ENCODE assay signal across 8 mouse cellular contexts in genomic region chr7:13288621-13289020, GRCm38 (mm10). TPM values are rescaled to one million over a fixed set of nuclear protein-coding genes. Genes with fewer than 3 reads are reported as not detected.
A peak's percentile ranks its signal among the peaks of the same experiment; 100 is the strongest.
DNase-seq lines count a peak whose midpoint lies in the region; ATAC-seq and TF ChIP-seq lines count a peak whose summit lies in the region.

No protein-coding gene starts in this region.

- WGBS in lung, postnatal 0 days: 50% methylated on average over 5 of the region's 5 CpGs

- H3K27ac ChIP-seq in lung, postnatal 0 days (ENCODE audit: low read length): no peak overlapping the region

- H3K9ac ChIP-seq in lung, postnatal 0 days (replicated peaks; ENCODE audit: low read depth): no peak overlapping the region

- peak; percentile 37 for DNase-seq in adrenal gland, postnatal 10 days
- no peak for DNase-seq in adrenal gland, adult 2 months
- peak; percentile 54 for DNase-seq in lung, postnatal 0 days (ENCODE audit: low spot score)
- no peak for DNase-seq in lung, postnatal 36 days
- DNase-seq in forelimb bud, embryonic 11.5 days (ENCODE audit: low read depth, low spot score): peak; percentile 19
- DNase-seq in lung, postnatal 14 days: peak; percentile 7
- no peak for DNase-seq in ovary, postnatal 36 days (ENCODE audit: low spot score)
- DNase-seq in layer of hippocampus, adult 8-10 months (ENCODE audit: low spot score in 2 of 2): no peak

- no peak overlapping the region for H3K4me3 ChIP-seq in lung, postnatal 0 days (ENCODE audit: low read depth, low read length)

- H3K27me3 ChIP-seq in lung, postnatal 0 days (replicated peaks; ENCODE audit: insufficient read depth, low read length): no peaks in the 10 kb centered on the region

- TF ChIP-seq EP300 in lung, postnatal 0 days (IDR thresholded peaks at IDR 0.05): no peak

- 0 out of 2 replicates have a peak, but pooled peaks have one; percentile 37 for ATAC-seq in lung, postnatal 0 days

- no peaks in the 10 kb centered on the region for H3K9me3 ChIP-seq in lung, postnatal 0 days (ENCODE audit: low read length)

- H3K36me3 ChIP-seq in lung, postnatal 0 days (ENCODE audit: insufficient read depth, low read length): 0 out of 2 replicates have a peak, but pooled peaks cover 5% of the 10 kb centered on the region

- H3K4me1 ChIP-seq in lung, postnatal 0 days (ENCODE audit: insufficient read depth, low read depth, low read length): no peaks in the 10 kb centered on the region

- TF ChIP-seq CTCF in lung, postnatal 0 days (IDR thresholded peaks at IDR 0.05): peak; percentile 79

- H3K4me2 ChIP-seq in lung, postnatal 0 days (replicated peaks; ENCODE audit: low read depth, low read length): no peak overlapping the region

RNA-seq across cellular contexts. Expression of gene Zswim9, which starts 10.1 kb away (rescaled TPM):
- total RNA-seq in adrenal gland, postnatal 10 days (2021): 10 to 100 TPM in 1 of 2 experiments, 1 to 10 TPM in 1; 6.1 to 10.3 TPM
- total RNA-seq in adrenal gland, adult 2 months (2021): 10 to 100 TPM in 1 of 2 experiments, 1 to 10 TPM in 1; 7.4 to 10.4 TPM
- 5.6 and 5.8 TPM in 2 replicates for polyA plus RNA-seq in adrenal gland, adult 2 months (2012; rRNA removed)
- 4.7 and 5.5 TPM in 2 replicates for polyA plus RNA-seq in lung, postnatal 0 days (2015; fragmentation: Nextera tagmentation; extraction: Ambion mirVana)
- total RNA-seq in layer of hippocampus, adult 8-10 months (2022): 10 to 100 TPM; 15.2 to 18.8 (median 17.9) TPM

RNA-seq across cellular contexts. Expression of gene Lig1, which starts 11.5 kb away (rescaled TPM):
- 10 to 100 TPM; 26.0 to 34.7 TPM for total RNA-seq in adrenal gland, postnatal 10 days (2021)
- total RNA-seq in adrenal gland, adult 2 months (2021): 10 to 100 TPM in 1 of 2 experiments, 1 to 10 TPM in 1; 8.2 to 11.8 TPM
- polyA plus RNA-seq in adrenal gland, adult 2 months (2012; rRNA removed): 3.5 and 4.0 TPM in 2 replicates
- 16.5 and 20.2 TPM in 2 replicates for polyA plus RNA-seq in lung, postnatal 0 days (2015; fragmentation: Nextera tagmentation; extraction: Ambion mirVana)
- 10 to 100 TPM in 2 of 4 experiments, 1 to 10 TPM in 2; 7.6 to 10.1 (median 9.3) TPM for total RNA-seq in layer of hippocampus, adult 8-10 months (2022)

RNA-seq across cellular contexts. Expression of gene Pla2g4c, which starts 35.8 kb away (rescaled TPM):
- under 1 TPM; 0.21 to 0.58 TPM for total RNA-seq in adrenal gland, postnatal 10 days (2021)
- total RNA-seq in adrenal gland, adult 2 months (2021): under 1 TPM; 0.35 to 0.41 TPM
- polyA plus RNA-seq in adrenal gland, adult 2 months (2012; rRNA removed): 0.12 TPM in 1 of 2 replicates, not detected in the other
- 1.2 and 1.5 TPM in 2 replicates for polyA plus RNA-seq in lung, postnatal 0 days (2015; fragmentation: Nextera tagmentation; extraction: Ambion mirVana)
- total RNA-seq in layer of hippocampus, adult 8-10 months (2022): under 1 TPM; 0.12 to 0.32 (median 0.15) TPM

Comparison
In these comparisons a context has a peak if more than half of its experiments do, and no peak if none do; other contexts are left out.
1. DNase-seq: peak in adrenal gland, postnatal 10 days (single experiment), lung, postnatal 0 days (single experiment), forelimb bud, embryonic 11.5 days (single experiment) and lung, postnatal 14 days (single experiment); none in adrenal gland, adult 2 months (single experiment), lung, postnatal 36 days (single experiment), ovary, postnatal 36 days (single experiment) and layer of hippocampus, adult 8-10 months (0 of 2).